Mouse (Mus musculus) embryonic fibroblast, embryonic 13.5 days (primary cell): ENCODE measurements around the gene Cadm1. TPM values are rescaled to one million over a fixed set of nuclear protein-coding genes. Genes with fewer than 3 reads are reported as not detected.

Experiments
- H3K27ac ChIP-seq: 2 replicates; pipeline ENCODE4 v1.5.1; 2012; ENCODE audit warnings: low read length, control low read depth, inconsistent platforms; ENCODE audit not compliant: insufficient read depth
- H3K4me1 ChIP-seq: 2 replicates; pipeline ENCODE4 v1.6.1; 2011; ENCODE audit warnings: low read length; ENCODE audit not compliant: control insufficient read depth, insufficient read depth
- H3K4me3 ChIP-seq: 2 replicates; pipeline ENCODE4 v1.5.1; 2011; ENCODE audit warnings: mild to moderate bottlenecking, control low read depth, low read length; ENCODE audit not compliant: insufficient read depth
- CTCF ChIP-seq: IDR thresholded peaks from 2 replicates; pipeline ENCODE4 v1.5.1; 2011; ENCODE audit warnings: mild to moderate bottlenecking, control low read depth, low read length, moderate library complexity, borderline replicate concordance; ENCODE audit not compliant: insufficient read depth
- POLR2A ChIP-seq: IDR thresholded peaks from 2 replicates; pipeline ENCODE4 v1.6.1; 2011; ENCODE audit warnings: low read depth, mild to moderate bottlenecking, control low read depth, low read length, moderate library complexity
- polyA plus RNA-seq: library from polyadenylated mRNA; stranded (reverse); fragments of >200 nt; gene quantifications from 2 replicates; pipeline ENCODE4 v1.2.4, GENCODE M21; 2011; ENCODE audit warnings: low read depth; ENCODE audit not compliant: missing spikeins, insufficient read length

Cadm1 gene
- polyA plus RNA-seq, 1 experiment = 5.6 TPM

DNA sequence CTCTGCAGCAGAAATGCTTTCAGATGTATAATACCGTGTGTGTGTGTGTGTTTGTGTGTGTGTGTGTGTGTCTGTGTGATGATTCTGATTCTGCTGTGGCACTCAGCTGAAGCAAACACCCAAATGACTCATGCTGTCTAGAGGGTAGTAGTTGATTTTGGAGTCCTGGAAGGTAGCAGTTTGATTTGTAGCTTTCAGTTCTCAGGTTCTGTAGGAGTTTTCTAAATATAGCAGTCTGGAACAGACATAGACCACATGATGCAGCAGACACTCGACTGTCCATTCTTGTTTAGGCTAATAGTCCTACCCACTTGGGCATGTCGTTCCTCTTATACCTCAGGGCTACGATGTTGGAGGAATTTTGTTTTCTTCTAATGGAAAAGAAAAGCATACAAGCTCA lies 86.4 kb downstream of the Cadm1 start:
- TF ChIP-seq CTCF (no peak), POLR2A (no peak)
- H3K27ac ChIP-seq = no peak overlapping the region

DNA sequence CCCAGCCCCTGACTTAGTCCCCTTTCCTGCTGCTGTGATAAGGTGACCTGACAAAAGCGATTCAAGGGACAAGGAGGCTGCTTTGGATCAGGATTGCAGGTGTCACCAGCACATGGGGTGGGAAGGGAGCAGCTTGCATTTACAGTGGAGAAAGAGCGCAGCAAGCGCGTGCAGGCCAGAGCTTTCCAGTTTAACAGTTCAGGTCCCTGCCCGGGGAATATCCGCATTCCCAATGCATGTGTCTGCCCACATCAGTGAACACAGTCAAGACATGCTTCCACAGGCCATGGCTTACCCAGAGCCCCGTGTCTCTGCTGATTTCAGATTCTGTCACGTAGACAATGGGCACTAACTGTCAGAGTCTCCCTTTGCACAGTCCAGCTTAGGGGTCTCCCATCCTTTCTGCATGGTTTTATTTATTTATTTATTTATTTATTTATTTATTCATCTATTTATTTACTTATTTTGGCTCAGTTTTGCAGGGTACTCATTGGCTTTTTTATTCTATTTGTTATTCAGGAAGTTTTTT lies 89.6 kb downstream of the Cadm1 start:
- TF ChIP-seq POLR2A = no peak
- no peak for TF ChIP-seq CTCF
- Histone ChIP-seq H3K4me1 (no peaks in the 10 kb centered on the region), H3K27ac (no peak overlapping the region), H3K4me3 (no peak overlapping the region)

More for the DNA sequence above, 86.4 kb downstream of the Cadm1 start:
- H3K4me3 ChIP-seq = no peak overlapping the region
- no peaks in the 10 kb centered on the region for H3K4me1 ChIP-seq

DNA sequence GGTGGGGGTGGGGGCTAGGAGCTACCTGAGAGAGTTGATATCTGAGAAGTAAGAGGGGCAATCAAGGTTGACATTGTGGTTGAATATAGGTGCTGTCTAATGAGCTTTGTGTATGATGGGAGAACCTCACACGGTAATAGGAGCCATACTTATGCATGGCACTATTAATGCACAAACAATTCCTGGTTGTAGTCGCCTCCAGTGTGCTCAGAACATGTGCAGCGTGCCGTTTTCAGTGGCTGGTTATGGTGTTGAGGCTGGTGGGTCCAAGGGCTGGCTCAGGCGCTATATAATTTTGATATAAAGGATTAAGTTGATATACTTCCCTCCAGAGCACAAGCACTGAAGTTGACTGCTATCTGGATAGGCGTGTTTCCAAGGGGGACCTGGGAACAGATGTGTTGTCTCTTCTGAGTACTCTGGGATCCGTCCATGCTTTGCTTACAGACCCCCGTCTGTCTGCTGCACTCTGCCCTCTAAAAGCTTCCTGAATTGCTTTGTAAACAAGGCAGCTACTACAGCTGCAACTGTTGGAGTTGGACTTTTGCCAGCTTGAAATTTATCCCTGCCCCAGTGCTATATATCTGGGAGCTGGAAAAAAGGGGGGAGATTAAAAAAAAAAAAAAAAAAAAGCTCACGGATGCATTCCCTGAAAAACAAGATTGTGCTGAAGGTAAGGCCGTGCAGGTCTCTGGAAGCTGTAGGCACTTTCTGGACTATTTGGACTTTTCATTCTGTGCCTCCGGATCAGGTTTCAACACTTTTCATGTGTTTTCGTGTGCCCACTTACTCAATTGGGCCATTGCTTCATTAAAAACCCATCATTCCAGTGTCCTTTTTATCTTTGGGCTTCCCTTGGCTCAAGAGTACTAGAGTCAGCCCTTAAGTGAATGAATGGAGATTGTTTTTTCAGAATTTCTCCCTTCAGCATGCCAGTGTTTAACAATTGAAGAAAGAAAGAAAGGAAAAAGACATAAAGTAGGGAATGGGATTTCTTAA lies 93.8 kb downstream of the Cadm1 start:
- TF ChIP-seq CTCF (no peak), POLR2A (no peak)
- H3K27ac ChIP-seq = no peak overlapping the region
- H3K4me1 ChIP-seq = no peaks in the 10 kb centered on the region
- no peak overlapping the region for H3K4me3 ChIP-seq

DNA sequence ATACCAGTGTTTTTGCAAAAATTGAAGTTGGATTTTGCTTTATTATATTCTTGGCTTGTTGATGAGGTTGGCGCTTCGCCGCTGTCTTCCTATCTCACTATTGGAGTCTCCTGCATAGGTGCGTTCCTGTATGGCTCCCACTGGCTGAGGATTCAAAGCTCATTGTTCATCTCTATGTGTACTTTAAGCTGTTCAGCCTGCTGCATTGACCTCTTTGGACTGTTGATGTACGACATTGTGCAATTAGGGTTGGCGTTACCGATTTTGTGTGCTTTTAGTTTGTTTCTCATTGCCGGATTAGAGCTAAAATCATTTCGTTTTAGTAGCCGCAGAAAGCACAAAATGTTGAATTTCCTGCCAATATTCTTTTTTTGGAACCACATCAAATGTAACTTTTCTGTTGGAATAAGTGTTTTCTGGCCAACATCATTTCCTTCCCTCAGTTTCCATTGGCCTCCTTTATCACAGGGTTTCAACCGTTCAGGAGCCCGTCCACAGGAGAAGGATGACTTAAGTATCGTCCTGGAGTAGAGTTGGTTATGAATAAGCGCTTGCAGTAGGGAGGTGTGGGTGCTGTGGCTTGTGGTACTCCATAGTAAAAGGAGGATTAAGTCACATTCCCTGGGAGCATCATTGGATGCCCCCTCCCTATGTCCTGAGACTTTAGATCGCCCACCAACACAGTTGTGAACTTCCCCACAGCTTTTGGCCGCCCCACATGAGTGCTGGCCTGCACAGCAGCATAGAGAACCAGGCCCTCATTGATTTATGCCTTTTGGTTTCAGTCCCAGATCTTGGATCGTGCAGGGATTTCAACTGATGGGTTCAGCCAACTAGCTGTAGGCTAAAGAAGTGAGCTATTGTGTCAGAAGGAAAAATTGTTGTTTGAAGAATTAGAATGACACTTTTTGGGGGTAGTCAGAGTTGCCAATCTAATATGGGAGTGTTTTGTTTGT lies 94.9 kb downstream of the Cadm1 start:
- TF ChIP-seq POLR2A (no peak), CTCF (no peak)
- Histone ChIP-seq H3K4me1 (no peaks in the 10 kb centered on the region), H3K4me3 (no peak overlapping the region), H3K27ac (no peak overlapping the region)

DNA sequence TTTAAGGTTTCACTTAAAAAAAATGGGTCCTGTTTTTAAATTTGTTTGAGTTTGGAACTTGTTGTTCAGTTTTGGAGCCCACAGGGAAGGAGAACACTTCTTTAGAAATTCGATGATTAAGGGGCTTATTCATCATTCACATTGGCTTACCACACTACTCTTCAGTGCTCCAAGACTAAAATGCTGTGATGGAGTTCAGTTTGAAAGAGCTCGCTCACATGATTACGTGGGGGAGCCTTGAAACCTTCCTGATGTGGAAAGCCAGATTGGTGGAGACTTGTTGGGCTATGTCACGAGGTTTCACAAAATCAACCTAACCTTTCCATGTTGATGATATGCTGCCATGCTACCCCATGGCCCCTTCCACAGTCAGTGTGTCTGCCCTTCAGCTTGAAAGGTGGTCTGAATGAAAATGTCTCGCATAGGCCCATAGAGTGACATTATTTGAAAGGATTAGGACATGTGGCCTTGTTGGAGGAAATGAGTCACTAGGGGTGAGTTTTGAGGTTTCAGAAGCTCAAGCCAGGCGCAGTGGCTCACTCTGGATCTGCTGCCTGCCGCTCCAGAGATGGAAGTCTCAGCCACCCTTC lies 95.7 kb downstream of the Cadm1 start:
- H3K27ac ChIP-seq = no peak overlapping the region; the same call in 1 of the 2 replicates
- no peak for TF ChIP-seq CTCF
- TF ChIP-seq POLR2A = no peak
- no peaks in the 10 kb centered on the region for H3K4me1 ChIP-seq

DNA sequence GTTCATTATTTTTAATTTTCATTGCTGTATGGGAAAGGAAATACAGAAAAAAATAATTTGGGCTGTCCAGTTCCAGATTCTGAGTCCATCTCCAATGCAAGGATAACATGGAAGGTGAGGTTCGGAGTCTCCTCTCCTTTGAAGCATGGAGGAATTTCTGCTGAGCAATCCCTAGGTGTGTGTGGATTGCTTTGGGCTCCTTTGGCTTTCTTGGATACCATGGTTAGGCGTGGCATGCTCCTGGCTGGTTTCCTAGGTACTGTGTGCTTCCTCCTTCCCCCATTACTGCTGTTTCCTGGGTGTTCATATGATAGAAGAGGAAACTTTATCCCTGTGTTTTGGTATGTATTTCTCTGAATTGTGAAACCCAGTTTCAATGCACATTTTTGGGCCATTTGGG lies 98.0 kb downstream of the Cadm1 start:
- Histone ChIP-seq H3K4me3 (no peak overlapping the region), H3K4me1 (no peaks in the 10 kb centered on the region), H3K27ac (no peak overlapping the region)
- no peak for TF ChIP-seq CTCF

More for the DNA sequence above, 95.7 kb downstream of the Cadm1 start:
- no peak overlapping the region for H3K4me3 ChIP-seq

DNA sequence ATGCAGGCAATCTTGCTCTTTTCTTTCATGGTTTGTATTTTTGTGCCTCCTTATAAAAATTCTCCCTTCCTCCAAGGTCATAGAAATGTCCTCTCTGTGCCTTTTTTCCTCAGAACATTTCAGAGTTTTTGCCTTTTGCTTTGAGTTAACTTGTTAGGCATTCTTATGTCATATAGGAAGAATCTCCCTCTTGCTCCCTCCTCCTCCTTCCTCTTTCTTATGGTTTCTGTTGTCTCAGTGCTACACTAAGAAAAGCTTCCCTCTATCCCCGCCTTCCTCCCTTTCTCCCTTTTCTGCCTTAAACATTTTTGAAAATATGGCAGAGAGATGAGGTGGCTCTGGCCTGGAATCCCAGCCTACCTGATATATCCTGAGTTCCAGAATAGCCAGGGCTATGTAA lies 98.6 kb downstream of the Cadm1 start:
- H3K4me1 ChIP-seq = no peaks in the 10 kb centered on the region
- H3K27ac ChIP-seq = no peak overlapping the region
- no peak overlapping the region for H3K4me3 ChIP-seq
- TF ChIP-seq POLR2A (no peak), CTCF (no peak)

DNA sequence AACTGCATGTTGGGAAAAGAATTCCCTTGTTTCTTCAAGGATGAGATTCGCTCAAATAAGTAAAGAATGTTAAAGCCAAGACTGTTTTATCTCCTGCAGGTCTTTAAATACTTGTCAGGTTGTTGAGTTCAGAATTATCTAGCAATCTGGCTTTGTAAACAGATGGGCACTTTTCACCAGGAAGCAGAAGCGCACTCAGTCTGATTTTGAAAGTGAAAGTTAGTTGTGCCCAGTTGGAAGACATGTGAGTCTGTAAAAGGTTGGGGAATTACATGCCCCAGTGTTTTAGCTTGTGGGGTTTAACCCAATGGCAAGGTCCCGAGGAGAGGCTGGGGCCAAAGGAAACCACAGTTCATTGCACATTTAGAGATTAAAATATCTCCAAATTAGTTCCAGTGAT lies 104.7 kb downstream of the Cadm1 start:
- no peaks in the 10 kb centered on the region for H3K4me1 ChIP-seq
- H3K4me3 ChIP-seq = no peak overlapping the region
- no peak for TF ChIP-seq POLR2A
- TF ChIP-seq CTCF = no peak
- H3K27ac ChIP-seq = no peak overlapping the region

DNA sequence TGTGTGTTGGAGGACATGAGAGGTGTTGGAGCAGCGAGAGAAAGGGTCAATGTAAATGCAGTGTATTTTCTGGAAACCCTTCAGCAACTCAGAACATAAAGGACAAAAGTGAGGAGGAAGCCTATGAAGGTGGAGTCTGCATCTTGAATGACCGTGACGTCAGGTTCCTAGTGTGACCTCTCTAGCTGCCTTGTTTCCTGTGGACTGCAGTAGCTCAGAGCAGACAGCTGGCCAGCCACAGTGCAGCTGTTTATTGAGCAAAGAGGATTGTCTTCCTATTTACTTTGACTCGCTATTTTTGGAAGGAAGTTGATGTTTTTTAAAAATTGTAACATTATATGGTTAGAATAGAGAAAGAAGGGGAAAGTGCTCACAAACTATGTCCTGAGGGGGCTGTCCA lies 112.7 kb downstream of the Cadm1 start:
- no peak overlapping the region for H3K4me3 ChIP-seq
- no peak for TF ChIP-seq POLR2A
- TF ChIP-seq CTCF = no peak
- H3K27ac ChIP-seq = no peak overlapping the region
- peaks cover 7% of the 10 kb centered on the region for H3K4me1 ChIP-seq
